Mouse (Mus musculus) forebrain, embryonic 11.5 days (tissue): Measurements from ENCODE around the gene Treml4. TPM values are rescaled to one million over a fixed set of nuclear protein-coding genes. Genes with fewer than 3 reads are reported as not detected.

ENCODE experiments used
- ATAC-seq: fragments of 200-750 bp; cut with Nextera tagmentation; replicated peaks from 2 replicates; pipeline ENCODE4 v1.8.0; 2017; ENCODE audit warnings: moderate TSS enrichment; ENCODE audit not compliant: low FRiP score
- DNase-seq: peaks from one replicate; pipeline ENCODE4 v3.0.0-alpha.2; 2017; ENCODE audit warnings: low spot score
- H3K27ac ChIP-seq: fragments of 300-500 bp; sonication (generic); 2 replicates; pipeline ENCODE4 v1.5.1; 2014; ENCODE audit warnings: low read depth, low read length
- H3K27me3 ChIP-seq: fragments of 300-500 bp; sonication (generic); 2 replicates; pipeline ENCODE4 v1.6.1; 2014; ENCODE audit warnings: mild to moderate bottlenecking, low read length, mixed read lengths; ENCODE audit not compliant: control insufficient read depth, insufficient read depth
- H3K36me3 ChIP-seq: fragments of 300-500 bp; sonication (generic); 2 replicates; pipeline ENCODE4 v1.6.1; 2014; ENCODE audit warnings: mild to moderate bottlenecking, low read length, moderate library complexity, mixed read lengths; ENCODE audit not compliant: control insufficient read depth, insufficient read depth
- H3K4me1 ChIP-seq: fragments of 300-500 bp; sonication (generic); replicated peaks from 2 replicates; pipeline ENCODE4 v1.6.1; 2014; ENCODE audit warnings: low read length, mixed read lengths; ENCODE audit not compliant: control insufficient read depth, insufficient read depth
- H3K4me2 ChIP-seq: fragments of 300-500 bp; sonication (generic); 2 replicates; pipeline ENCODE4 v1.6.1; 2014; ENCODE audit warnings: low read depth, mild to moderate bottlenecking, low read length, moderate library complexity, mixed read lengths; ENCODE audit not compliant: severe bottlenecking
- H3K4me3 ChIP-seq: fragments of 300-500 bp; sonication (generic); 2 replicates; pipeline ENCODE4 v1.5.1; 2014; ENCODE audit warnings: low read depth, low read length
- H3K9ac ChIP-seq: fragments of 300-500 bp; sonication (generic); 2 replicates; pipeline ENCODE4 v1.6.1; 2014; ENCODE audit warnings: low read length
- H3K9me3 ChIP-seq: fragments of 300-500 bp; sonication (generic); 2 replicates; pipeline ENCODE4 v1.6.1; 2016; ENCODE audit warnings: low read length, mixed read lengths; ENCODE audit not compliant: control insufficient read depth
- WGBS: fragments of 180-500 bp; shearing (Covaris S2); extraction: QIAGEN DNeasy Blood & Tissue Kit; methylation state at CpG from one replicate; pipeline ENCODE4 v1.1.7; 2014; 5-methylcytosine and 5-hydroxymethylcytosine counted together
- polyA plus RNA-seq: library from polyadenylated mRNA; unstranded; fragments of >200 nt; fragmentation: Nextera tagmentation; extraction: Ambion mirVana; gene quantifications from 2 replicates; pipeline ENCODE4 v1.2.1, GENCODE M21; 2014

The Treml4 gene
- polyA plus RNA-seq, 1 experiment from 2014 or later: not detected

DNA sequence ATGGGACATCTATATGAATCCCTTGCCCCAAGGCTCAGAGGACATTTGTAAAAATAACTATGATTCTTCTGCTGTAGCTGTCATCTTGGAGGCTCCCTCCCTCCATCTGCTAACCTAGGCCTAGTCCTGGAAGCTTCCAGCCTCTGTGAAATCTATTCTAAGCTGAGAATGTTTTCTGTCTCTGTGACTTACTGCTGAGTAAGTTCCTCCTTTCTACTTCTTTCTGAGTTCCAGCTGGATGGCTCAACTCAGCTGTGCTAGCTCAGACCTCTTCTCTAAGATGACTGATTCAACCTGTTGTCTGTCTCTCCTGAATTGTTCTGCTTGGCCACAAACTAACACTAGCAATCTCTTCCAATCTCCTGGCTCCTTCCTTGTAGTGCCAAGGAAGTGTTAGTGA, 14.3 kb downstream of the Treml4 start:
- H3K27ac ChIP-seq: no peak overlapping the region

DNA sequence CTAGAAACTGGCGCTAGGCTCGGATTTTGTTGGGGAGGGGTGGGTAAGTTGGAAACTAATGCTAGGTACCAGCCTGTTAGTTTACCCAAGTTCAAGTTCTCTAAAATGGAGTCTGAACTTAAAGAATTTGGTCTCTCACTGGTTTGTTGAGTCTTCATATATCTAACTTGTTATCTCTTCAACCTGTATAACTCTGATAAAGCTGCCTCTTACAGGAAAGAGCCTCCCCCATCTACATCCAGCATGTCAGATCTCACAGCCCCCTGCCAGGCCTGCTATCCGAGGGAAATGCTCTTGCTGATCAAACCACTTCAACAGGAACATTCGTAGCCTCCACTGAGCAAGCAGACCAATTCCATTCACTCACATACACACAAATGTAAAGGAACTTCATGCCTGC, 14.9 kb downstream of the Treml4 start:
- Histone ChIP-seq H3K27me3 (no peaks in the 10 kb centered on the region), H3K27ac (no peak overlapping the region), H3K4me1 (peaks cover 4% of the 10 kb centered on the region; the same call in 1 of the 2 replicates), H3K4me2 (no peak overlapping the region), H3K4me3 (no peak overlapping the region), H3K9me3 (no peaks in the 10 kb centered on the region), H3K9ac (no peak overlapping the region), H3K36me3 (no peaks in the 10 kb centered on the region)
- WGBS: 84% methylated on average over 4 of the region's 4 CpGs
- DNase-seq (no peak), ATAC-seq (no peak)

More for the DNA sequence above, 14.3 kb downstream of the Treml4 start:
- Histone ChIP-seq H3K9ac (no peak overlapping the region), H3K4me3 (no peak overlapping the region), H3K4me1 (peaks cover 4% of the 10 kb centered on the region; the same call in 1 of the 2 replicates), H3K27me3 (no peaks in the 10 kb centered on the region), H3K4me2 (no peak overlapping the region), H3K36me3 (no peaks in the 10 kb centered on the region), H3K9me3 (no peaks in the 10 kb centered on the region)
- ATAC-seq (no peak), DNase-seq (no peak)

DNA sequence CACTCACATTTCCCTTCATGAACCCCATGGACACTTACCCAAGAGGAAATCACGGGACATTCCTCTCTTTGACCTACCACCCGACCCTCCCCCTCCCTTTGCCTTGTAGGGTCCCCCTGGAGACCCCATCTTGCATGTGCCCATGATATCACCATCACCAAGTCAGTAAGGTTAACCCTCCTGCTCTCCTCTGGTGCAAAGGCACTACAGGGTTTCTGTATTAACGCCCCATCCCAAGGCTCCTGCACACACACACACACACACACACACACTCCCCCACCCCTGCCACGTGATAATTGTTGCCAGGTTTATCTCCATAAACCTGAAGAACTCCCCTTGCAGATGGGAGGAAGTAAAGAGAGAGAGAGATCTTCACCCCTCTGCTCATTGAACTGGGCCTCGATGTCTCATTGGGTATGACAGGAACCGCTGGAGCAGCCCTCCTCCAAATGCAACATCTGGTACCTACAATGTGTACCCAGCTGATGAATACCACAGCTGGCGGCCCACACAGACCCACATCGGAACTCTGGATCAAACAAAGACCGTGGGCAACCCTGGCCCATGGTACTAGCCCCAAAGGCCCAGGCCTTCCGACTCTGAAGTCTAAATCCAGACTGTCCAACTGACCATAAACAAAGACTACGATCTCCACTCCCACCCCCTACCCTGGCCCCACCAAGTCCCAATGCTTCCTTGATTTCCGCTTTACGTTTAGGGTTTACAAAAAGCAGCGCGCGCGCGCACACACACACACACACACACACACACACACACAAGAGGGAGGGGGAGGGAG, 17.0 kb downstream of the Treml4 start:
- H3K36me3 ChIP-seq: no peaks in the 10 kb centered on the region
- peak overlapping the region; percentile 26 for H3K4me3 ChIP-seq
- DNase-seq: peak; percentile 62
- H3K4me1 ChIP-seq: peaks cover 4% of the 10 kb centered on the region; the same call in 1 of the 2 replicates
- peak overlapping the region; percentile 54 for H3K4me2 ChIP-seq
- 26% methylated on average over 18 of the region's 18 CpGs for WGBS
- H3K27ac ChIP-seq: peak overlapping the region; percentile 25
- peak; percentile 75 for ATAC-seq
- H3K9ac ChIP-seq: peak overlapping the region; percentile 64
- no peaks in the 10 kb centered on the region for H3K9me3 ChIP-seq
- H3K27me3 ChIP-seq: no peaks in the 10 kb centered on the region

DNA sequence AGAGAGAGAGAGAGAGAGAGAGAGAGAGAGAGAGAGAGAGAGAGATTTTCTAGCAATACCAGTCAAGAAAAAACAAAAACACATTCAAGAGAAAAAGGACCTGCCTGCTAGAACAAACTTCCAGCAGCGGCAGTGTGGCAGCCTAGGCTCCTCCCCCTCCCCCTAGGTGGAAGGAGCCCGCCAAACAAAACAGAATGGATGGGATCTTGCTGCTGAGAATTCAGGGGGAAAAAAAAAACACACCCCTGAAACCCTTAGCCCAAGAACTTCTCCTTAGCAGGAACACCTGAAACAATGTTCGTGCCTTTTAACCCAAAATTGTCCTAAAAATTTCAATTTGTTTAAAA, 17.6 kb downstream of the Treml4 start:
- whole genome bisulfite sequencing: 5% methylated on average over 3 of the region's 3 CpGs
- DNase-seq: peak; percentile 73
- peak overlapping the region; percentile 25 for H3K27ac ChIP-seq

DNA sequence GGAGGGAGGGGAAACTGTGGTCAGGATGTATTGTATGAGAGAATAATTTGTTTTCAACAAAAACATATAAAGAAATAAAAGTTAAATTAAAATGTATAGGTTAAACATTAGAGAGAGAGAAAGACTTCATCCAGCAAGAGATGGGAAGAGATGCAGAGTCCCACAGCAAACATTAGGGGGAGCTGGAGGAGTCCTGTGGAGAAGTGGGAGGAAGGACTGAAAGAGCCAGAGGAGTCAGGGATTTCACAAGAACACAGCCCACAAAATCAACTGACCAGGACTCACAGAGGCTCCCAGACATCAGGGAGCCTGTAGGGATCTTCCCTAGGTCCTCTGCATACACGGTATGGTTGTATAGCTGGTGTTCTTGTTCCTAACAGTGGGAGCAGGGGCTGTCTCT, 22.7 kb downstream of the Treml4 start:
- Histone ChIP-seq H3K9me3 (no peaks in the 10 kb centered on the region), H3K4me3 (no peak overlapping the region), H3K27ac (no peak overlapping the region), H3K36me3 (no peaks in the 10 kb centered on the region), H3K4me2 (no peak overlapping the region), H3K4me1 (no peaks in the 10 kb centered on the region; the same call in 1 of the 2 replicates), H3K9ac (no peak overlapping the region), H3K27me3 (no peaks in the 10 kb centered on the region)
- no peak for ATAC-seq
- WGBS: 53% methylated on average over 1 of the region's 1 CpGs
- DNase-seq: no peak

More for the DNA sequence above, 17.6 kb downstream of the Treml4 start:
- Histone ChIP-seq H3K4me1 (peaks cover 4% of the 10 kb centered on the region; the same call in 1 of the 2 replicates), H3K9ac (peak overlapping the region; percentile 64), H3K9me3 (no peaks in the 10 kb centered on the region), H3K36me3 (no peaks in the 10 kb centered on the region), H3K4me2 (peak overlapping the region; percentile 54), H3K27me3 (no peaks in the 10 kb centered on the region), H3K4me3 (peak overlapping the region; percentile 26)
- ATAC-seq: peak; percentile 75

DNA sequence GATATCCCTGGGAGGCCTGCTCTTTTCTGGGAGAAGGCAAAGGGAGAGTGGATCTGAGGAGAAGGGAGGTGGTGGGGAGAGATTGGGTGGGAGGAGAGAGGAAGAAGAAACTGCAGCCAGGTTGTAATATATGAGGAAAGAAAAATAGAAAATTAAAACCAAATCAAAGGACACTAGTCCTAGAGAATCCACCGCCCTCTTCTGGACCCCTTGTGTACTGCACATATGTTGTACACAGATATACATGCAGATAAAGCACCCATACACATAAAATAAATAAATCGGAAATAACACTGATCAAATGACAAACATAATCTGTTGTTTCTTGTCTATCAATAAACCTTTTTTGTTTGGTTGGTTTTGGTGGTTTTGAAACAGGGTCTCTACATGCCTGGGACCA, 23.2 kb downstream of the Treml4 start:
- Histone ChIP-seq H3K4me3 (no peak overlapping the region), H3K4me1 (no peaks in the 10 kb centered on the region; the same call in 1 of the 2 replicates), H3K36me3 (no peaks in the 10 kb centered on the region), H3K27me3 (no peaks in the 10 kb centered on the region), H3K27ac (no peak overlapping the region), H3K9me3 (no peaks in the 10 kb centered on the region), H3K9ac (no peak overlapping the region), H3K4me2 (no peak overlapping the region)
- 69% methylated on average over 2 of the region's 2 CpGs for WGBS
- DNase-seq (no peak), ATAC-seq (no peak)

DNA sequence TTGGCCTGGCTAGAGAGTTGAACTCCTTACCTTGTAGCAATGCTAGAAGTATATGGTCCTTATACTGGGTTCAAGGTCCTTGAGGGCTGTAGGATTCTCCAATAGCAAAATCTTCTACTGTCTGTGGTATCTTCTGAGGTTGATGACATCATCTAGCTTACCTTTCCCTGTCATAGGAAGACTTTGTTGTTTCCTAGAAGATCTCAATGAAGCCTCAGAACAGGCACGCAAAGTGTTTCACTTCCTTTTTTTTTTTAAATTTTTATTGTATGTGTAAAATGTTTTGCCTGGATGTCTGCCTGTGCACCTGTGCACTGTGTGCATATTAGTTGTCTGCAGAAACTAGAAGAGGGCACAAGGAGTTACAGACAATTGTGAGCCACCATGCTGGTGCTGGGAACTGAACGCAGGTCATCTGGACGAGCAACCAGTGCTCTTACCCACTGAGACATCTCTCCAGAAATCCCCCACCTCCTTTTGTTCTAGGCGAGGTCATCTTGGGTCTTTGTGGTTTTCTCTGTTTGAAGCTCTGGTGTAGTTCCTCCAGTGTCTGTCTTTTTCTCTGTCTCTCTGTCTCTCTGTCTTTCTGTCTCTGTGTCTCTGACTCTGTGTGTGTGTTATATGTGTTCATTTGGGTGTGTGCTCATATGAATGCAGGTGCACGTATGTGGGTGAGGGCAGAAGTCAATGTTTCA, 29.6 kb downstream of the Treml4 start:
- Histone ChIP-seq H3K4me1 (no peaks in the 10 kb centered on the region), H3K9me3 (no peaks in the 10 kb centered on the region), H3K27me3 (no peaks in the 10 kb centered on the region), H3K36me3 (no peaks in the 10 kb centered on the region), H3K4me3 (no peak overlapping the region), H3K4me2 (no peak overlapping the region), H3K27ac (no peak overlapping the region), H3K9ac (no peak overlapping the region)
- DNase-seq (no peak), ATAC-seq (no peak)
- WGBS: 79% methylated on average over 5 of the region's 5 CpGs

DNA sequence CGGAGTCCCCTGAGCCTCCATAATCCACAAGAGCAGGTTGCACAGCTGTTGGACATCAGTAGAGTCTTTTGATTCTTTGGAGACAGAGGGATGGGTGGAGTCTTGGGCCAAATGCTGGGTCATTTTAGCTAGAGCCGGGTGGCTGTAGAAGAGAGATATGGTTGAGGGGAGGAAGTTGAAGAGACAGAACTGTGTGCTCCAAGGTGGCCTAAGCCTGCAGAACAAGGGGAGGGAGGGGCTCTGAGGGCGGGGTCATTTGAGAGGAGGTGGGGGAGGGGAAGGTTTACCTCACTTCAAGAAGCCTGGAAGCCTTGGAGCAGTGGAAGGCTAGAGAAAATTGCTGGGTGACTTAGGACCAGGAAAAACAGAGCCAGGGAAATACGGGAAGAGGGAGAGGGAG, 35.1 kb downstream of the Treml4 start, which contains the start of gene Treml2:
TSS of gene Treml2 (plus strand) at position 296 of the 400 bp plus-strand sequence.
- H3K27me3 ChIP-seq: no peaks in the 10 kb centered on the region
- no peaks in the 10 kb centered on the region for H3K36me3 ChIP-seq
- H3K9me3 ChIP-seq: no peaks in the 10 kb centered on the region
- no peak within 1 kb of the TSS for H3K4me3 ChIP-seq
- DNase-seq: no peak
- no peak within 1 kb of the TSS for H3K27ac ChIP-seq
- no peak within 1 kb of the TSS for H3K9ac ChIP-seq
- no peak for ATAC-seq
- no peaks in the 10 kb centered on the region for H3K4me1 ChIP-seq
- no peak within 1 kb of the TSS for H3K4me2 ChIP-seq
- 34% methylated on average over 3 of the region's 4 CpGs for WGBS
